Comparison of ENCODE assay signal across 28 mouse cellular contexts in the genomic region with DNA sequence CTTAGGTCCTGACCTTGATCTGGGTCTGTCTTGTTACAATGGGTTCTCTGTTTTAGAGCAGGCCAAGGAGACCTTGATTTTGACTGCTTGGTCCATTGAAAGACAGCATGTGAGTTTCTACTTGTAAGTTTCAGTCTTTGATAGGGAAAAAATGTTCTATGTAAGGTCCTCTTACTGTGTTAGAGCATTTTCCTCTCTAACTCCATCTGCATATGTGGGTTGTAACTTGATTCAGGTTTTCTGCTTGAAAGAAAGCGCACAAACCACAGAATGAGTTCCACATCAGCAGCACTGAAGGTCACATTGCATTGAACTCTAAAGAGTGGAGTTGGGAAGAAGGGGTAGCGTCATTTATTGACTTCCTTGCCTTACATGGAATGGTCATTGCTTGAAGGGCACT.
DNase-seq lines count a peak whose midpoint lies in the region; ATAC-seq and TF ChIP-seq lines count a peak whose summit lies in the region.
"Had no signal": no experiment of that assay in that cellular context is flagged by ENCODE, and none has a peak within 500 bp of the region (broad histone marks: within the 10 kb centered on the region; RNA-seq: fewer than 3 reads in every experiment).

No protein-coding gene starts in this region.

- no peak overlapping the region for H3K9ac ChIP-seq in heart, postnatal 0 days (replicated peaks; ENCODE audit: low read depth, low read length)
- H3K9ac ChIP-seq in CH12.LX (ENCODE audit: insufficient read depth, low read depth), result no peak overlapping the region
- H3K9ac ChIP-seq in hindbrain, embryonic 16.5 days (ENCODE audit: low read depth, low read length), result no peak overlapping the region
- H3K9ac ChIP-seq: embryonic facial prominence, embryonic 12.5 days; forebrain, embryonic 13.5 days; hindbrain, embryonic 14.5 days; liver, embryonic 14.5 days; midbrain, embryonic 13.5 days had no signal

- TF ChIP-seq RAD21 in CH12.LX (IDR thresholded peaks at IDR 0.05; ENCODE audit: low read depth, low read length), result no peak

- TF ChIP-seq CTCF in gastrocnemius, adult 2 months (IDR thresholded peaks at IDR 0.05), result no peak
- no peak for TF ChIP-seq CTCF in heart, postnatal 0 days (IDR thresholded peaks at IDR 0.05; ENCODE audit: low read depth)
- no peak for TF ChIP-seq CTCF in CH12.LX (conservative IDR thresholded peaks at IDR 0.05 in 1 of 2, IDR thresholded peaks at IDR 0.05 in 1 of 2; ENCODE audit: low read depth in 2 of 2, low read length in 2 of 2)
- no peak for TF ChIP-seq CTCF in embryonic fibroblast, embryonic 13.5 days (IDR thresholded peaks at IDR 0.05; ENCODE audit: borderline replicate concordance, insufficient read depth, low read length)

- in situ Hi-C loops in CH12.LX (cut with MboI; ENCODE audit: low pct_ligation_motif_present, low pct_unique_long_range_greater_than_20kb, low sequenced_read_pairs), result no loop called here

- no peak overlapping the region for H3K4me3 ChIP-seq in gastrocnemius, adult 2 months
- H3K4me3 ChIP-seq in heart, postnatal 0 days (ENCODE audit: low read depth, low read length), result no peak overlapping the region
- no peak overlapping the region for H3K4me3 ChIP-seq in CH12.LX (replicated peaks in 1 of 3; ENCODE audit: low read depth in 2 of 3, low read length in 2 of 3, poor library complexity in 1 of 3)
- H3K4me3 ChIP-seq in embryonic fibroblast, embryonic 13.5 days (ENCODE audit: insufficient read depth, low read length), result no peak overlapping the region
- H3K4me3 ChIP-seq in hindbrain, embryonic 16.5 days (ENCODE audit: low read length), result no peak overlapping the region
- H3K4me3 ChIP-seq: embryonic facial prominence, embryonic 12.5 days; forebrain, embryonic 13.5 days; midbrain, embryonic 13.5 days had no signal

- DNase-seq in gastrocnemius, adult 2 months, result no peak
- no peak for DNase-seq in gastrocnemius, adult 8-10 months (ENCODE audit: low spot score in 2 of 2)
- no peak for DNase-seq in heart, postnatal 0 days (ENCODE audit: low spot score)
- DNase-seq in heart, postnatal 25 days (ENCODE audit: low spot score), result no peak
- peak; percentile 24 for DNase-seq in CH12.LX (ENCODE audit: extremely low read depth)
- DNase-seq: adrenal gland, adult 8-10 months; cerebellum, adult 11 months; cerebellum, adult 9-10 months; cerebellum, postnatal 36 days; kidney, adult 11 months; kidney, postnatal 10 days; layer of hippocampus, postnatal 36 days; liver; lung, adult 2 months; retina, postnatal 1 day; right cerebral cortex, postnatal 14 days; thymus, postnatal 4 days had no signal

- H3K4me1 ChIP-seq in heart, postnatal 0 days (ENCODE audit: control insufficient read depth, insufficient read depth), result peaks cover 6% of the 10 kb centered on the region; the same call in 1 of the 2 replicates
- peaks cover 0 to 10% of the 10 kb centered on the region in 2 experiments; a peak in 2 of 4 replicates for H3K4me1 ChIP-seq in CH12.LX (ENCODE audit: control insufficient read depth in 1 of 2, insufficient read depth in 2 of 2)
- H3K4me1 ChIP-seq in embryonic fibroblast, embryonic 13.5 days (ENCODE audit: control insufficient read depth, insufficient read depth, low read length), result peaks cover 8% of the 10 kb centered on the region
- H3K4me1 ChIP-seq in hindbrain, embryonic 16.5 days (ENCODE audit: control insufficient read depth, insufficient read depth, low read depth, low read length), result no peaks in the 10 kb centered on the region
- H3K4me1 ChIP-seq: embryonic facial prominence, embryonic 12.5 days; forebrain, embryonic 13.5 days; midbrain, embryonic 13.5 days had no signal

- TF ChIP-seq POLR2A in CH12.LX (IDR thresholded peaks at IDR 0.05; ENCODE audit: low read depth, low read length), result no peak
- no peak for TF ChIP-seq POLR2A in embryonic fibroblast, embryonic 13.5 days (IDR thresholded peaks at IDR 0.05; ENCODE audit: low read depth, low read length)

- no peak for ATAC-seq in heart, postnatal 0 days (ENCODE audit: insufficient read depth, low read depth)
- ATAC-seq in hindbrain, embryonic 16.5 days, result no peak
- ATAC-seq: activated CD4-positive, CD25-positive, alpha-beta regulatory T cell, adult 4 months; CD4-positive, CD25-positive, alpha-beta regulatory T cell, adult 4 months; forebrain, embryonic 13.5 days; inflammation-experienced regulatory T-cells, adult 6 months; midbrain, embryonic 13.5 days had no signal

- no peaks in the 10 kb centered on the region for H3K36me3 ChIP-seq in heart, postnatal 0 days (replicated peaks; ENCODE audit: control insufficient read depth, insufficient read depth, low read length)
- H3K36me3 ChIP-seq in CH12.LX (replicated peaks in 1 of 2; ENCODE audit: control insufficient read depth in 1 of 2, insufficient read depth in 1 of 2, low read length in 1 of 2), result no peaks in the 10 kb centered on the region
- no peaks in the 10 kb centered on the region for H3K36me3 ChIP-seq in hindbrain, embryonic 16.5 days (ENCODE audit: control insufficient read depth, insufficient read depth, low read length)
- H3K36me3 ChIP-seq: embryonic facial prominence, embryonic 12.5 days; midbrain, embryonic 13.5 days had no signal

- H3K9me3 ChIP-seq in heart, postnatal 0 days (replicated peaks; ENCODE audit: control insufficient read depth, low read length), result no peaks in the 10 kb centered on the region
- no peaks in the 10 kb centered on the region for H3K9me3 ChIP-seq in CH12.LX (replicated peaks; ENCODE audit: low read length)
- no peaks in the 10 kb centered on the region for H3K9me3 ChIP-seq in hindbrain, embryonic 16.5 days (ENCODE audit: control insufficient read depth, low read length)
- H3K9me3 ChIP-seq: embryonic facial prominence, embryonic 12.5 days; forebrain, embryonic 13.5 days; midbrain, embryonic 13.5 days had no signal

- no peaks in the 10 kb centered on the region for H3K79me2 ChIP-seq in CH12.LX (replicated peaks; ENCODE audit: control insufficient read depth, extremely low read depth, insufficient read depth, poor library complexity, severe bottlenecking)

- intact Hi-C loops in gastrocnemius, adult 2 months (cut with DNase I), result no loop called here
- intact Hi-C loops in heart, postnatal 25 days (cut with DNase I), result no loop called here

- WGBS in heart, postnatal 0 days, result 60% methylated on average over 2 of the region's 2 CpGs
- WGBS in hindbrain, embryonic 16.5 days, result 84% methylated on average over 2 of the region's 2 CpGs

- no peak for TF ChIP-seq EP300 in heart, postnatal 0 days (IDR thresholded peaks at IDR 0.05; ENCODE audit: low read depth)
- no peak for TF ChIP-seq EP300 in CH12.LX (IDR thresholded peaks at IDR 0.05; ENCODE audit: low read length)

- dilution Hi-C loops in CH12.LX (cut with MboI; ENCODE audit: extremely low pct_ligation_motif_present, extremely low pct_unique_long_range_greater_than_20kb, low sequenced_read_pairs), result no loop called here

- H3K27me3 ChIP-seq in heart, postnatal 0 days (ENCODE audit: control insufficient read depth, insufficient read depth, low read length), result no peaks in the 10 kb centered on the region
- no peaks in the 10 kb centered on the region for H3K27me3 ChIP-seq in CH12.LX (replicated peaks)
- H3K27me3 ChIP-seq in hindbrain, embryonic 16.5 days (replicated peaks; ENCODE audit: control insufficient read depth, insufficient read depth, low read length), result no peaks in the 10 kb centered on the region
- H3K27me3 ChIP-seq: embryonic facial prominence, embryonic 12.5 days; forebrain, embryonic 13.5 days; midbrain, embryonic 13.5 days had no signal

- H3K4me2 ChIP-seq in heart, postnatal 0 days (ENCODE audit: low read depth, low read length), result no peak overlapping the region
- no peak overlapping the region for H3K4me2 ChIP-seq in CH12.LX (ENCODE audit: insufficient read depth, low read depth, poor library complexity, severe bottlenecking)
- H3K4me2 ChIP-seq in hindbrain, embryonic 16.5 days (ENCODE audit: low read length), result no peak overlapping the region
- H3K4me2 ChIP-seq: embryonic facial prominence, embryonic 12.5 days; forebrain, embryonic 13.5 days; hindbrain, embryonic 14.5 days; midbrain, embryonic 13.5 days had no signal

- H3K27ac ChIP-seq in gastrocnemius, adult 2 months, result peak overlapping the region; percentile 53
- peak overlapping the region; percentile 17; the same call in 1 of the 2 replicates for H3K27ac ChIP-seq in heart, postnatal 0 days (ENCODE audit: low read depth)
- no peak overlapping the region for H3K27ac ChIP-seq in CH12.LX (ENCODE audit: insufficient read depth, low read depth)
- H3K27ac ChIP-seq in embryonic fibroblast, embryonic 13.5 days (ENCODE audit: insufficient read depth, low read length), result peak overlapping the region; percentile 100
- H3K27ac ChIP-seq in hindbrain, embryonic 16.5 days (ENCODE audit: low read depth, low read length), result no peak overlapping the region
- H3K27ac ChIP-seq: embryonic facial prominence, embryonic 12.5 days; forebrain, embryonic 13.5 days; hindbrain, embryonic 14.5 days; liver, embryonic 14.5 days; macrophage; midbrain, embryonic 13.5 days had no signal

TF ChIP-seq in CH12.LX, 34 proteins besides CTCF, POLR2A, EP300 and RAD21:
- TF ChIP-seq TBP (conservative IDR thresholded peaks at IDR 0.05; ENCODE audit: low read depth, low read length) (no peak), ZNF384 (IDR thresholded peaks at IDR 0.05; ENCODE audit: low read depth, low read length) (no peak), CHD2 (IDR thresholded peaks at IDR 0.05; ENCODE audit: low read length) (no peak), NRF1 (IDR thresholded peaks at IDR 0.05; ENCODE audit: low read depth, low read length) (no peak), CHD1 (IDR thresholded peaks at IDR 0.05; ENCODE audit: low read depth, low read length) (no peak), SIN3A (IDR thresholded peaks at IDR 0.05; ENCODE audit: low read length) (no peak), MYC (IDR thresholded peaks at IDR 0.05; ENCODE audit: low read depth, low read length) (no peak)

Comparison
In these comparisons a context has a peak if more than half of its experiments do, and no peak if none do; other contexts are left out.
1. H3K27ac ChIP-seq: peak in gastrocnemius, adult 2 months (single experiment), heart, postnatal 0 days (single experiment) and embryonic fibroblast, embryonic 13.5 days (single experiment); none in CH12.LX (single experiment) and hindbrain, embryonic 16.5 days (single experiment).